Mouse (Mus musculus) neutrophil, adult 65 days (primary cell): ENCODE data around the gene Slc23a3. TPM values are rescaled to one million over a fixed set of nuclear protein-coding genes. Genes with fewer than 3 reads are reported as not detected.

Experiments
- total RNA-seq: library from RNA; stranded (reverse); gene quantifications from 2 replicates; pipeline ENCODE4 v1.2.4, GENCODE M21; 2023

Slc23a3 gene
- 0.66 and 1.6 TPM in 2 replicates for total RNA-seq

DNA sequence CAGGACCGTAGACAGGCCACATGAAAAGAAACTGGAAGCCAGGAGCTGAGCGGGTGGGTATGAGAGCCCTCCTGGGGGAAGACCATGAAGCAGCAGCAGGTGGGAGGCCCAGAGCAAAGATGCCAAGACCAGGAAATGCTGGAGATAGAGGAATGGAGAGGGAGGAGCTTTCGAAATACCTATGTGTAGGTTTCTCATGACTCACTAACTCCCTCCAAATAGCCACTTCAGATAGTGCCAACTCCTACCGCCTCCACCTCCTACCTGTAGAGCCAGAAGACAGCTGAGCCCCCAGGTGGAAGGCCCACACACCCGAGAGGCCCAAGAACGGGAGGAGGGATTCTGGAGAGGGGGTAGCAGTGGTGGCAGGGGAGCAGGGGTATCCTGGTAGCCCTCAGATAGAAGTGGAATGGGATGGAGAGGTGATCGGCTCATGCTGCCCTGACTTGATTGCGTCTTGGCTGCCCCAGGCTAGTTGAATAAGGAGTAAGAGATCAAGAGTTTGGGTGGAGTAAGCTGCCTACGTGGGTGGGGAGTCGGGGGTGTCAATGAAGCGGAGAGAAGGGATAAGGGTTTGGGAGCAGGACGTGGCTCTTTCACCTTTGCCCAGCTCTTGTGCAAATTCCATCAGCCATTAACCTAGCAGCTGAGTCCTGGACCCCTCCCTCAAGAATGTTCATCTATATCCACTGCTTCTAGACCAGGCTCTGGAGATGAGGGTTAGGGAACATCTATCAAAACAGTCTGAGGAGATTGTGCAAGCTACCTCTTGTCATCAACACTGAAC, at the start of gene Slc23a3:
TSS of gene Slc23a3 (minus strand) at position 470 of the 787 bp plus-strand sequence.

DNA sequence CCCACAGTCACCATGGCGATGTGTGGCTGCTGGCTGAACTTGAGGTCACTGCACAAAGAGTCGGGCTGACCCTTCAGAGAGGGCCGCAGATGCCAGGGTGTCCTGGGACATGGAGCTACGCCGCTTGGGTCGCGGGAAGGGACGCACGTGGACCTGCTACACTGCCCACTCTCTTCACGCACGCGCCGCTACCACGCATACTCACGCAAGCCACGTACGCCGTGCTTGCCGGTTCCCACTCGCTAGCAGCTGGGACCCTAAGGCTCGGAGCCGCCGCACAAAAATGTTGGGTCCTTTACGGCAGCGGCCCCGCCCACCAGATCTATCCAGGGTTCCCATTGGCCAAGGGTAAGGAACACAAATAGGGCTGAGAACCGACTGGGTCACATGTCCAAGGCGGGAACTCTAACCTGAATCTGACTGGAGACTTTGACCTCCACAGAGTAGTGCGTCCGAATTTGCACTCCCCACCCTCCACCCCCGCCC, 46.5 kb upstream of the Slc23a3 start, which contains the start of gene Abcb6:
TSS of gene Abcb6 (minus strand) at position 288 of the 486 bp plus-strand sequence.

DNA sequence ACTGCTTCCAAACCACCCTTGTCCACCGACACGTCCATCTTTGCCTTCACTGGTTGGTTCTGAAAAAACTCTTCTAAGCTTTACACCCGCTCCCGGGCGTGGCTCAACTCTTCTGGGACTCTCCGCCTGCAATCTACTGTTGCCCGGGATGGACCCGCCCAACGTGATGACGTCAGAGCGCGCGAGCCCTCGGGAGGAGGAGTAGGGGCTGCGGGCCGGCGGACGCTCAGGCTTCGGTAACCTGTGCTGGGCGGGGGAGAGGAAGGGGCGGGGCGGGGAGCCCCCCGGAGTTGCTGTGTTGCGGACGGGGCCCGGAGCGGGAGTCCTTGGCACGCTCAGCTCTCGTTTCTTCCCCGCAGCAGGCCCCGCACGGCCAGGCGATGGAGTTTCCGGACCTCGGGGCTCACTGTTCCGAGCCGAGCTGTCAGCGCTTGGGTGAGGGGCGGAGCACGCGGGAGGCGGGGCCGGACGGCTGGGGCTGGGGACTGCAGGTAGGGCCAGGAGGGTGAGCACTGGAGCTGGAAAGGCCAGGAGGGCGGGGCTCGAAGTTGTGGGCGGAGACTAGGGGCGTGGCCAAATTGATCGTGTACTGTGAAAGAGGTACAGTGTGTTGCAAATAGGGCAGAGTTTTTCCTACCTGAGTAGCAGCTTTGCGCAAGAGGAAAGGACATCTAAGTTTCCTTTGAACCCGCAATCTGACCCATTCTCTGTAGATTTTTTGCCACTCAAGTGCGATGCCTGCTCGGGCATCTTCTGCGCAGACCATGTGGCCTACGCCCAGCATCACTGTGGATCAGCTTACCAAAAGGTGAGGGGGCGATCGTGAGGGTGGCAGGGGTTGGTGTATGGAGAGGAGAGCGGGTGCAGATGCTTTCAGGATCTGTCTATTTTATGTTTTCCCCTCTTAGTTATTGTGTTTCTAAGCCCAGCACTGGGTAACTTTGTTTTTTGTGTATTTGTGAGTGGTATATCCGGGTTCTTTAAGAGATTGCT, 35.1 kb upstream of the Slc23a3 start, which contains the start of gene Zfand2b:
TSS of gene Zfand2b (plus strand) at position 175 of the 993 bp plus-strand sequence.

DNA sequence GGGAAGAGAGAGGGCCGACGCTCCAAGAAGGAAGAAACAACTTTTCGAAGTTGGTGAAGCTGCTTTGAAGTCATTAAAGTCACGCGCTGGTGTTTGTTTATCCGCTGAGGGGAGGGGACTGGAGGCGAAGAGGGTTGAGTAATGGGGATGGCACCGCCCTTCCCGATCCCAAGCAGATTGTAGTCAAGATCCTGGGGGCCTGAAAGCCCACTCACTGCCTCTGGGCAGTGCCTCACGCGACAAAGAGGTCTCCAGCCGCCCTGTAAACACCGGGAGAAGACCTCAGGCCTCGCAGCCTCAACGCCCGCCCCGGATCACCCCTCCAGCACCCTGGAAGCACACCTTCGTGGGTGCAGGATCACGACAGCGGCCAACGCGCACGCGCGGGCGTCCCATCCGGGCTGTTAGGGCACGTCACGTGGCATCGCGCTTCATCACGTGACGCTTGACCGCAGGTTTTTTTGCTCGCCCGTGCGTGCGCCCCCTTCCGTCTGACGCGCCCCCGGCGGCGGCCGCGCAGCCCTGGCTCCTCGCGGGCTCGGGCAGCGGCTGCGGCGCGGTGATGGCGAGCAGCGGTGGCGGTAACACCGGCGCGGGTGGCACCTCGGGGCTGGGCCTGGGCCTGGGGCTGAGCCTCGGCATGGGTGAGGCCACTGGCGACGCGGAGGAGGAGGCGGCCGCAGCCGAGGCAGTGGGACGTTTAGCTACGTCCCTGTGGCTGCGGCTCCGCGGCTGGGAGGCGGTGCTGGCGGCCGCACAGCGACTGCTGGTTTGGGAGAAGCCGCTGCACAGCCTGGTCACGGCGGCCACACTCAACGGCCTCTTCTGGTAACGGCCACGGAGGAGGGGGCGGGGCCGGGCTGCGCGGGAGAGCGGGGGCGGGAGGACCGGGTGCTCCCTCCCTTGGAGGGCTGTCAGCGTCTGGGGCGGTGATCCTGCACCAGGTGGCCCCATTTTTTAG, 8.9 kb upstream of the Slc23a3 start, which contains the start of the genes Cnppd1 and Retreg2:
TSS of gene Cnppd1 (minus strand) at position 411 of the 961 bp plus-strand sequence.
TSS of gene Retreg2 (plus strand) at position 478 of the 961 bp plus-strand sequence.

DNA sequence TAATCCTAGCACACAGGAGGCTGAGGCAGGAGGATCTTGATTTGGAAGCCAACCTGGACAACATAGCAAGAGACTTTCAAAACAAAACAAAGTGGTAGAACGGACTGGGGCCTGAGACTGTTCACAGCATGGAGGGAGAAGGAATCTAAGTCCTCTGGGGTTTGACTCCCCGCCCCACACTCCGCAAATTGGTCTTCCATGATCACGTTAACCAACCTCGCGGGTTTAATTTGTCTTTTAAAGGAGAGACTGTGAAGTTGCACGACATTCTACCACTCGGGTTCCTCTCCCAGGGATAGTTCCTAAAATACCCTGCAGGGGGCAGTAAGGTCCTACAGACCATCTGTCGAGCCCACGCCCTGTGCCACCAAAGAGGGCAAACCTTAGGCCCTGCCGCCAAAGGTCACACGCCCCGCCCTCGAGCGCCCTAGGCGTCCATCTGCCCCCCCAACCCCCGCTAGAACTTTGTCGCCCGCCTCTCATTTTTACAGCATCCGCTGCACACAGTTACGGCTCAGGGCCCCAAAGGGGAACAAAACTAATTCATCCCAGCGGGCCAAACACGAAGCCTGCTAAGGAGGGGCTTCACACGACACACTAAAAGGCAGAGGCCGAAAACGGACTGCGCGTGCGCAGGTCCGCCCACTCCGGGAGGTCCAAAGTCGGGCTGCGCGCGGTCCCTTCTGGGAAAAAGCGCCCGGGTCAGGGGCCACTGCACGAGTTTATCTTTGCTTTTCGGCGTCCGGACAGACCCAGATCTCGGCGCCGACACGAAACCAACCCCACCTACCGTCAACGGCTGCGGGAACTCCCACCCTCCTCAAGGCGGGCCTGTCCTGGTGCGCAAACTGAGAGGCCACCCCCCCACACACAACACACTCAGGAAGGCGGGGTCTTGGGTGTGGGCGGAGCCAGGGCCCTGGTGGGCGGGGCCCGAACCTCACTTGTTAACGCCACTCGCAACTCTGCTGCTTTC, 9.1 kb downstream of the Slc23a3 start, which contains the start of gene Nhej1:
TSS of gene Nhej1 (minus strand) at position 855 of the 976 bp plus-strand sequence.

Other genes starting within 250 kb of the Slc23a3 start
- not detected in 2 replicates for gene Fev, start 248.5 kb downstream of the Slc23a3 start, total RNA-seq
- not detected in 2 replicates for gene Cryba2, start 240.7 kb downstream of the Slc23a3 start, total RNA-seq
- 0.22 TPM in 1 of 2 replicates, not detected in the other for gene Cfap65, start 198.3 kb downstream of the Slc23a3 start, total RNA-seq
- gene Ihh, start 182.2 kb downstream of the Slc23a3 start, total RNA-seq: 0.48 and 0.95 TPM in 2 replicates
- 7.6 and 8.1 TPM in 2 replicates for gene Nhej1, start 8.7 kb downstream of the Slc23a3 start, total RNA-seq
- gene Cnppd1, start 8.8 kb upstream of the Slc23a3 start, total RNA-seq: 93.3 and 112 TPM in 2 replicates
- 56.2 and 75.7 TPM in 2 replicates for gene Retreg2, start 8.9 kb upstream of the Slc23a3 start, total RNA-seq
- 49.3 and 60.3 TPM in 2 replicates for gene Zfand2b, start 34.8 kb upstream of the Slc23a3 start, total RNA-seq
- gene Abcb6, start 46.5 kb upstream of the Slc23a3 start, total RNA-seq: 3.5 and 3.7 TPM in 2 replicates
- 13.6 and 14.8 TPM in 2 replicates for gene Ankzf1, start 58.3 kb upstream of the Slc23a3 start, total RNA-seq
- 83.0 and 94.0 TPM in 2 replicates for gene Atg9a, start 58.3 kb upstream of the Slc23a3 start, total RNA-seq
- gene Glb1l, start 76.9 kb upstream of the Slc23a3 start, total RNA-seq: 15.8 and 23.2 TPM in 2 replicates
- gene Stk16, start 76.9 kb upstream of the Slc23a3 start, total RNA-seq: 115 and 135 TPM in 2 replicates
- 402 and 434 TPM in 2 replicates for gene Tuba4a, start 86.0 kb upstream of the Slc23a3 start, total RNA-seq
- not detected in 2 replicates for gene A630095N17Rik, start 98.2 kb upstream of the Slc23a3 start, total RNA-seq
- 8.1 and 8.6 TPM in 2 replicates for gene Dnajb2, start 102.5 kb upstream of the Slc23a3 start, total RNA-seq
- not detected in 2 replicates for gene Ptprn, start 130.6 kb upstream of the Slc23a3 start, total RNA-seq
- gene Resp18, start 144.5 kb upstream of the Slc23a3 start, total RNA-seq: not detected in 2 replicates
- 22.2 and 23.2 TPM in 2 replicates for gene Dnpep, start 184.1 kb upstream of the Slc23a3 start, total RNA-seq
- not detected in 2 replicates for gene Des, start 226.4 kb upstream of the Slc23a3 start, total RNA-seq
- gene Speg, start 241.4 kb upstream of the Slc23a3 start, total RNA-seq: 0.54 TPM in 1 of 2 replicates, not detected in the other